Mouse (Mus musculus): ENCODE measurements around the gene Ezr. TPM values are rescaled to one million over a fixed set of nuclear protein-coding genes. Genes with fewer than 3 reads are reported as not detected.

Ezr gene
- polyA plus RNA-seq, 1 experiment from 2014 or later: 121 TPM

DNA sequence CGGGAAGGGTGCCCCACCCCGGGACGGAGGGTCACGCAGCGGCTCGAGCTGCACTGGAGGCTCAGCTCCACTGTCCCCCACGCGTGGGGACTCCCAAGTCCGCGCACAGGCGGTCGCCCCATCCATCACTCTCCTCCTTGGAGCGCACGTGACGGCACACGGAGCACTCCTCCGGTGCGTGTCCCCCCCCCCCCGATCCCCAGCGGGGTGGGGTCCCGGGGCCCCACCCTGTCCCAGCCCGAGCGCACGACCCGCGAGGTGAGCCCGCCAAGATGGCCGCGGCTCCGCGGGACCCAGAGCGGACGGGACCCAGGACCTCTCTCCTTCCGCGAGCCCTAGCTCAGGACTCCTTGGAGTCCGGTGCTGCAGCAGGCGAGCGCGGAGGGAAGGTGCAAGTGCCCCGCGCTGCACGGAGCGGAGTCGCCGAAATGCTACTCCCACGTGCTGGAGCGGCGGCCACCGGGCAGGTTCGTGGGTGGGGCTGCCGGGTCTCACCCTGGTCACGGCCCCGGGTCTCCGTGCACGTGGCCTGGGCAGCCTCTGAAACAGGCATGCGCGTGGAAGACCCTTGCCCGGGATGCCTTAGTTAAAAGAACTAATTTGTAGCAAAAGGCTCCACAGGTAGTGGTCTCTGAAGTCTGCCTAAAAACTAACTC is 550 bp upstream of the Ezr start:
- Histone ChIP-seq H3K27me3 (ENCODE audit: insufficient read depth, poor library complexity, severe bottlenecking) (no peaks in the 10 kb centered on the region; the same call in 1 of the 2 replicates), H3K9me3 (no peaks in the 10 kb centered on the region), H3K27ac (peak overlapping the region; percentile 98), H3K4me3 (peak overlapping the region; percentile 91), H3K4me1 (peaks cover 47% of the 10 kb centered on the region), H3K36me3 (no peaks in the 10 kb centered on the region)
- under 1% methylated on average over 56 of the region's 58 CpGs for WGBS
- DNase-seq (ENCODE audit: low spot score): peak; percentile 90

DNA sequence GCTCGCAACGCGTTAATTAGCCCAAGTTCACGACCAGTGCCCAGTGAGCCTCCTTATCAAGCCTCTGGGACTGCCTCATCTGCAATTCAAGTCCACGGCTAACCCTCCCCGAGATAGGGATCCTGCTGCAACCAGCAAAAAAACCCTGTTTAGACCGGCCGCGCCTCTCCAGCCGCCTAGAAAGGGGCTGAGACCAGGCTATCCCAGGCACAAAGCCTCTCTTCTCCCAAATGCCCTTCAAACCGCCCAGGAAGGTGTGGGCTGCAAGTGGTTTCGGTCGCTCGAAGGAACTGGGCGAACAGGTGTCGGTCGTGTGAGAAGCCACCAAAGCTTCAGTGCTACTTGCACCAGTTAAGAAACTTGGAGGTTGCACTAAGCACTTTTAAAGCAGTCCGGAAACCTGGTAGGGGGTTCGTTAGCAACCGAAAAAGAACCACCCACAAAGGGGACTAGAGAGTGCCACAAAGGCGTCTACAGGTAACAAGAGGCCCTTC is 504 bp downstream of the Ezr start:
- no peaks in the 10 kb centered on the region; the same call in 1 of the 2 replicates for H3K27me3 ChIP-seq (ENCODE audit: insufficient read depth, poor library complexity, severe bottlenecking)
- H3K4me1 ChIP-seq: peaks cover 54% of the 10 kb centered on the region
- no peaks in the 10 kb centered on the region for H3K9me3 ChIP-seq
- WGBS: under 1% methylated on average over 21 of the region's 21 CpGs
- peak overlapping the region; percentile 91 for H3K4me3 ChIP-seq
- peak overlapping the region; percentile 98 for H3K27ac ChIP-seq
- no peaks in the 10 kb centered on the region for H3K36me3 ChIP-seq
- peak; percentile 85 for DNase-seq (ENCODE audit: low spot score)

DNA sequence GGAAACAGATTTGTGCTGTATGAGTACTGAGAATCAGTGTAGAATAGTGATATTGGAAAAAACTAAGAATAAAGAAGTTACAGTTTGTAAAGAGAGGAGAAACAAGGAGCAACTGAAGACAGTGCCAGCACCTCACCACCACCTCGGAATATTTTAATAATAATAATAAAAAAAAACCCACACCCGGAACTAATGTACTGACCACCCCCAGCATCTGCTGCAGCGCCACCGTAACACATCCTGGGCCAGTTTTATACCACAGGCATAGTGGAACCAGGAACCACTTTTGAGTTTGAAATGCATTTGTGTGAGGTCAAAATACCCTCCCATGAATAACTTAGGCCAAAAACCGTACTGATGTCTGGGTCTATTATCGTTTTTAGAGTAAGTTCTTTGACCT is 1.3 kb downstream of the Ezr start:
- H3K4me3 ChIP-seq: peak overlapping the region; percentile 91
- H3K36me3 ChIP-seq: no peaks in the 10 kb centered on the region
- no peaks in the 10 kb centered on the region for H3K27me3 ChIP-seq (ENCODE audit: insufficient read depth, poor library complexity, severe bottlenecking)
- 53% methylated on average over 6 of the region's 6 CpGs for WGBS
- DNase-seq (ENCODE audit: low spot score): no peak
- peak overlapping the region; percentile 25; the same call in 1 of the 2 replicates for H3K27ac ChIP-seq
- H3K9me3 ChIP-seq: no peaks in the 10 kb centered on the region
- H3K4me1 ChIP-seq: peaks cover 60% of the 10 kb centered on the region

- Histone ChIP-seq H3K27ac (no peak overlapping the region), H3K36me3 (no peaks in the 10 kb centered on the region), H3K27me3 (ENCODE audit: insufficient read depth, poor library complexity, severe bottlenecking) (no peaks in the 10 kb centered on the region), H3K9me3 (no peaks in the 10 kb centered on the region), H3K4me3 (peak overlapping the region; percentile 91), H3K4me1 (peaks cover 61% of the 10 kb centered on the region)
- 65% methylated on average over 4 of the region's 4 CpGs for WGBS
- no peak for DNase-seq (ENCODE audit: low spot score)
These were observed 2.0 kb downstream of the Ezr start for GRCm38 (mm10) chr17:6780521-6781115.

DNA sequence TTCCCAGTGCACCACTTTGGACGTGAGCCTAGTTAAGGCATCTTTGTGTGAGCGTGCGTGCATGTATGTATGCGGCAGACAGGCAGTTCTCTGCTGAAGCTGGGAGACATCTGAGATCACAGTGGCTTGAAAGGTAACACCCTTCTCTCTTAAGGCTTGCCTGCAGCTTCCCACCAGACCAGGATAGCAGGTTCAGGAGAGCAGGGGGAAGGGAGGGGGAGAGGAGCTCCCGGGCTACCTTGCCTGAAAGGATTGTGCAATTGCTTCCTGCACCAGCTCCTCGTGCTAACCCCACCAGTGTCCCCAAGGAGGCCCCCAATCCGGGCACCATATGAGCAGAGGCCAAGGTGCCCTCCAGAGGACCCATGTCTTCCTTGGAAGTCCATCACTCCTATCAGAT is 3.0 kb downstream of the Ezr start:
- H3K27ac ChIP-seq: peak overlapping the region; percentile 88
- peaks cover 58% of the 10 kb centered on the region for H3K4me1 ChIP-seq
- DNase-seq (ENCODE audit: low spot score): no peak
- H3K27me3 ChIP-seq (ENCODE audit: insufficient read depth, poor library complexity, severe bottlenecking): no peaks in the 10 kb centered on the region
- H3K4me3 ChIP-seq: peak overlapping the region; percentile 91
- H3K36me3 ChIP-seq: no peaks in the 10 kb centered on the region
- 25% methylated on average over 7 of the region's 7 CpGs for WGBS
- H3K9me3 ChIP-seq: no peaks in the 10 kb centered on the region

DNA sequence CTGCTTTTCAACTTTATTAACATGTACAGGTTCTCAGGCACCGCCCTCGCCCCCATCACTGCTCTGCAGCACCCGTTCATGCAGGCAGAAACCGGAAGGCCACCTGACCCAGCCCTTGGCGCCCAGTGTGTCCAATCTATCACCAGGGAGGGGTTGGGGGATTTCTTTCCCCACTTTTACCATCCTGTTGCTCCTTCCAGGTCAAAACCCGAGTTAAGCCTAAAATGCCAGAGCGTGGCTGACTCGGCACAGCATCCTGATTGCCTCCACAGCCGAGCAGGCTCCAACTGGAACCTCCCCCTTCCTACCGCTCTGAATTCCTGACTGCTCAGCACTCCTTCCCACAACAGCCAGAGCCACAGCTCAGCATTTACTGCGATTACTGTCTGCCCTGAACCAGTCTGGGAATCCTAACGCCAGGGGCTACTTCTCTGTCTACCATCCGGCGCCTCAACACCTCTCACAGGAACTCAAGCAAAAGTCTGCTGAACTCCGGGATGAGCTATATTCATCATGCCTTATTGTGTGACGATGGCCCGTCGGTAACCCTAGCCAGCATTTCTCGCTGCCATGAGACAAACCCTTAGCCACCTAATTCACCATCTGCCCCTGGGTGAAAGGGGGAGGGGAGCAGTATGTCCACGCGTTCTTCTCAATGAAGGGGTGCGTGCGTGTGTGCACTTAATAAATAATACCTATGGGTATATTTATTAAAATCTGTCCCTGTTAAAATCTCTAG is 3.6 kb downstream of the Ezr start:
- peak; percentile 90 for DNase-seq (ENCODE audit: low spot score)
- peaks cover 59% of the 10 kb centered on the region for H3K4me1 ChIP-seq
- WGBS: 8% methylated on average over 23 of the region's 23 CpGs
- no peaks in the 10 kb centered on the region for H3K36me3 ChIP-seq
- H3K27ac ChIP-seq: peak overlapping the region; percentile 88
- no peaks in the 10 kb centered on the region for H3K27me3 ChIP-seq (ENCODE audit: insufficient read depth, poor library complexity, severe bottlenecking)
- peak overlapping the region; percentile 91 for H3K4me3 ChIP-seq
- no peaks in the 10 kb centered on the region for H3K9me3 ChIP-seq

GRCm38 (mm10) chr17:6778332-6778683 is 4.3 kb downstream of the Ezr start:
- Histone ChIP-seq H3K4me1 (peaks cover 59% of the 10 kb centered on the region), H3K27ac (peak overlapping the region; percentile 88), H3K4me3 (peak overlapping the region; percentile 91), H3K27me3 (ENCODE audit: insufficient read depth, poor library complexity, severe bottlenecking) (no peaks in the 10 kb centered on the region), H3K9me3 (no peaks in the 10 kb centered on the region), H3K36me3 (no peaks in the 10 kb centered on the region)
- no peak for DNase-seq (ENCODE audit: low spot score)
- WGBS: 1% methylated on average over 9 of the region's 9 CpGs

DNA sequence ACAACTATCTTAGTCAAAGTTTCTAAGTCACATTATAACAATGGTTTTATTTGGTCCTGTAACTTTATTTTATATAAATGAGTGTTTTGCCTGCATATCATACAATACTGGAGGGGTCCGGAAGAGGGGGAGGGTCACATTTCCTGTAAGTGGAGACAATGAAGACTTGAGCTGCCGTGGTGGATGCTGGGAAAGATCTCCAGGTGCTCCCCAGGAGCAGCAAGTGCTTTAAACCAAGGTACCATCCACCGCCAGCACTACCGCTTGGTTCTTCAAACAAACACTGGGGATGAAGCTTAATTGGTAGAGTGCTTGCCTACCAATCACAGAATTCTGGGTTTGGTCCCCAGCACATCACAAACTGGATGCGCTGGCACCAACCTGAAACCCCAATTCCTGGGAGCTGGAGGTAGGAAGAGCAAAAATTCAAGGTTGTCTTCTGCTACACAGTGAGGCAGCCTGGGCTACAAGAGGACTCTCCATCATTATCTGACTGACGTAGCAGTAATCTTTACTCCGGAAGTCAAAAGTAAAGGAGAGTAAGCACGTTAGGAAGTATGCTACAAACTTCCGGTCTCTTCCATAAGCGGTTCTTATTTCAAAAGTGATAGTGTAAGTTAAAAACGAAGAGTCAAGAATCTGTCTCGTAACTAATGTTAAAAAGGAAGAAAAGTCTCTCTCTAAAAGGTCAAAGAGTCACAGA is 4.8 kb downstream of the Ezr start:
- Histone ChIP-seq H3K27ac (0 out of 2 replicates have a peak overlapping the region, but pooled peaks have one; percentile 38), H3K4me3 (no peak overlapping the region), H3K9me3 (no peaks in the 10 kb centered on the region), H3K4me1 (peaks cover 59% of the 10 kb centered on the region), H3K27me3 (ENCODE audit: insufficient read depth, poor library complexity, severe bottlenecking) (no peaks in the 10 kb centered on the region), H3K36me3 (no peaks in the 10 kb centered on the region)
- DNase-seq (ENCODE audit: low spot score): no peak
- WGBS: 60% methylated on average over 12 of the region's 12 CpGs

DNA sequence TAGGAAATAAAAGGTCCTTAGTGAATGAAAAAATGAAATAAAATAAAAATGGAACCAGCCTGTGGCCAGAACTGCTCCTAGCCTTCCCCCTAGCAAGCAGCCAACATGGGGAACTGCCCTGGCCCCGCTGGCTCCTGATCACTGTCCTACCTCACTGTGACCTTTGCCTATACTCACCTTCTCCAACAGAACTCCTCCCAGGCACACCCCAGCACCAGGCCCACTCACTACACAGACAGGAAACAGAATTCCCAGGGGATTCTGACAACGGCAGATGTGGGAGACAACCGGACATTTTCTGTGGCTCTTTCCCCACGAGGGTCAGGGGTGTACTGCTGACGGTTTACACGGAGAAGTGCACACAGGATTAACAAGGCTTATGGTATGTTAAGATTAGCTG is 5.5 kb downstream of the Ezr start:
- WGBS: 77% methylated on average over 6 of the region's 6 CpGs
- H3K9me3 ChIP-seq: no peaks in the 10 kb centered on the region
- no peak for DNase-seq (ENCODE audit: low spot score)
- H3K27ac ChIP-seq: peak overlapping the region; percentile 17; the same call in 1 of the 2 replicates
- H3K27me3 ChIP-seq (ENCODE audit: insufficient read depth, poor library complexity, severe bottlenecking): no peaks in the 10 kb centered on the region
- H3K4me1 ChIP-seq: peaks cover 59% of the 10 kb centered on the region
- H3K36me3 ChIP-seq: no peaks in the 10 kb centered on the region
- H3K4me3 ChIP-seq: no peak overlapping the region

DNA sequence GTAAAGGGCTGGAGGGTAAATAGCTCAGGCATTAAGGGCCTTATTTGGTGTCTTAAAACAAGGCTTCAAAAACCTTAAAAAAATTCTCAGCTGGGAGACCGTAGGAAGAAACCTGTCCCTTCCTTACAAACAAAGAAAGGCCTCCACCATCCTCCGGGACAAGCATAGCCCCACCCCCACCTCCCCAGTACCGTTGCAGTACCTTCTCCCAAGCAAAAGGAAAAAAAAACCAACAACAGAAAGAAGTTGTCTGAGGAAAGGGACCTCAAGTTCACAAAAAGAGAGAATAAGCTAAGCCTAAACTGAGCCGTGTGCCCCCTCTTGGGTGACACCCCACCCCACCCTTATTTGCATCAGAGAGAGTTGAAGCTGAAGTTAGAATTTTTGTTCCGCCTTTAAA is 6.0 kb downstream of the Ezr start:
- no peak for DNase-seq (ENCODE audit: low spot score)
- Histone ChIP-seq H3K4me3 (no peak overlapping the region), H3K27me3 (ENCODE audit: insufficient read depth, poor library complexity, severe bottlenecking) (no peaks in the 10 kb centered on the region), H3K9me3 (no peaks in the 10 kb centered on the region), H3K27ac (peak overlapping the region; percentile 11; the same call in 1 of the 2 replicates), H3K36me3 (no peaks in the 10 kb centered on the region), H3K4me1 (peaks cover 60% of the 10 kb centered on the region)
- WGBS: 53% methylated on average over 5 of the region's 5 CpGs

DNA sequence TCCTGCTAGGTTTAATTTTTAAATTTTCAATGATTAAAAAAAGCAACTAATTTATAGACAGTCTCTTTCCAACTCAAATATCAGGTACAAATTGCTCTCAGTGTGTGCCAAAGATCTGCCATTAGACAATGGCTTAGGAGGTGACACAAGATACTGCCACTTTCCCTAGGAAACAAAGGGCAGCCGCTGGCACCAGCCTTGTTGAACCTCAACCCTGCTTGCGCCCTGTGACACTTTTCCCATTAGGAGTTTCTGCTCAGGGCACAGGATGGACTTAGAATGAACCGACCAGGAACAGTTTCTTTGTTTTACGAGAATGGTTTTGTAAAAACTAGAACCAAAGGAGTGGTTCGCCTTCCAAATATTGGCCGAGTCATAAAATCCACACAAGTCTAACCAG is 6.5 kb downstream of the Ezr start:
- Histone ChIP-seq H3K9me3 (no peaks in the 10 kb centered on the region), H3K4me3 (no peak overlapping the region), H3K27me3 (ENCODE audit: insufficient read depth, poor library complexity, severe bottlenecking) (no peaks in the 10 kb centered on the region), H3K36me3 (no peaks in the 10 kb centered on the region), H3K27ac (peak overlapping the region; percentile 11; the same call in 1 of the 2 replicates), H3K4me1 (peaks cover 64% of the 10 kb centered on the region)
- WGBS: 84% methylated on average over 6 of the region's 6 CpGs
- DNase-seq (ENCODE audit: low spot score): no peak

GRCm38 (mm10) chr17:6775671-6776070 is 6.9 kb downstream of the Ezr start:
- Histone ChIP-seq H3K4me1 (peaks cover 64% of the 10 kb centered on the region), H3K36me3 (no peaks in the 10 kb centered on the region), H3K27ac (no peak overlapping the region), H3K9me3 (no peaks in the 10 kb centered on the region), H3K27me3 (ENCODE audit: insufficient read depth, poor library complexity, severe bottlenecking) (no peaks in the 10 kb centered on the region), H3K4me3 (no peak overlapping the region)
- no peak for DNase-seq (ENCODE audit: low spot score)
- WGBS: 73% methylated on average over 4 of the region's 4 CpGs

All from heart, embryonic 10.5 days (tissue).